Mouse (Mus musculus) heart, postnatal 0 days (tissue): ENCODE data around the gene Slc7a6os.

Source experiments
- CTCF ChIP-seq: IDR thresholded peaks from 2 replicates; pipeline ENCODE4 v1.5.1; 2016; ENCODE audit warnings: antibody characterized with exemption, control low read depth, low read depth
- EP300 ChIP-seq: IDR thresholded peaks from 2 replicates; pipeline ENCODE4 v1.6.1; 2016; ENCODE audit warnings: antibody characterized with exemption, low read depth

DNA sequence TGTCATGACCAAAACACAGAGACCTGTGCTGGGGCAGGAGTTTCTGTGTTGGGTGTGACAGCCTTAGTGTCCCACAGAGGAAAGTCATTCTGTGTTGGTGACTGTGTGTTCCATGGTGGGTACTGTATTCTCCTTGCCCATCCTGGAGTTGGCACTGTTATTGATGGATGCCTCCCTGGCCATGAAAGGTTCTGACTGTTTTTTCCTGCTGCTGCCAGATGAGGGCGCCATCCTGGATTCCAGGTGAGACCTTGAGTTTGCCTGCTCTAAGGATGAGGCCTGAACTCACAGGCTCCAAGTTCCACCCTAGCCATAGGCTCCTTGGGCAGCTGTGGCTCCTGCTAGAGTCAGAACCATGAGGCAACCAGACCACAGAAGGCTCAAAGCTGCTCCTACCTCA is 47.4 kb upstream of the Slc7a6os start:
- peak; percentile 16; the same call in 1 of the 2 replicates for TF ChIP-seq CTCF
- no peak for TF ChIP-seq EP300
